Mouse (Mus musculus): ENCODE measurements at regions not wholly inside any gene's neighbourhood (a gene's known extent, or its start where the extent isn't known, plus 50 kb on each side); places are given as distances from the start of the nearest gene placed in this dataset.

GRCm38 (mm10) chr12:9655794-9656193 lies 85.9 kb downstream of the Osr1 start:
- no peaks in the 10 kb centered on the region for H3K27me3 ChIP-seq
- no peak overlapping the region for H3K9ac ChIP-seq
- H3K27ac ChIP-seq (replicated peaks): no peak overlapping the region
- 42% methylated on average over 1 of the region's 1 CpGs for WGBS
- H3K36me3 ChIP-seq: no peaks in the 10 kb centered on the region
- no peak overlapping the region for H3K4me3 ChIP-seq
- H3K4me2 ChIP-seq: no peak overlapping the region
- no peak for ATAC-seq (ENCODE audit: low FRiP score, low read depth)
- H3K9me3 ChIP-seq: no peaks in the 10 kb centered on the region
- no peaks in the 10 kb centered on the region for H3K4me1 ChIP-seq (replicated peaks)

- 77% methylated on average over 3 of the region's 3 CpGs for WGBS
- Histone ChIP-seq H3K9me3 (no peaks in the 10 kb centered on the region), H3K4me1 (replicated peaks) (no peaks in the 10 kb centered on the region), H3K4me3 (no peak overlapping the region), H3K27ac (replicated peaks) (no peak overlapping the region), H3K4me2 (no peak overlapping the region), H3K36me3 (no peaks in the 10 kb centered on the region), H3K9ac (no peak overlapping the region), H3K27me3 (no peaks in the 10 kb centered on the region)
- ATAC-seq (ENCODE audit: low FRiP score, low read depth): no peak
Measured at GRCm38 (mm10) chr12:9656324-9656723, 86.4 kb downstream of the Osr1 start.

- H3K9ac ChIP-seq: no peak overlapping the region
- H3K27ac ChIP-seq (replicated peaks): no peak overlapping the region
- no peaks in the 10 kb centered on the region for H3K9me3 ChIP-seq
- no peak overlapping the region for H3K4me3 ChIP-seq
- H3K4me2 ChIP-seq: no peak overlapping the region
- WGBS: 75% methylated on average over 8 of the region's 8 CpGs
- no peaks in the 10 kb centered on the region for H3K4me1 ChIP-seq (replicated peaks)
- H3K36me3 ChIP-seq: no peaks in the 10 kb centered on the region
- ATAC-seq (ENCODE audit: low FRiP score, low read depth): no peak
- H3K27me3 ChIP-seq: no peaks in the 10 kb centered on the region
Measured at GRCm38 (mm10) chr12:9657199-9657766, 87.4 kb downstream of the Osr1 start.

GRCm38 (mm10) chr12:9657793-9658192 lies 87.9 kb downstream of the Osr1 start:
- 57% methylated on average over 8 of the region's 8 CpGs for WGBS

GRCm38 (mm10) chr12:9660299-9660698 lies 90.4 kb downstream of the Osr1 start:
- no peaks in the 10 kb centered on the region for H3K4me1 ChIP-seq (replicated peaks)
- no peaks in the 10 kb centered on the region for H3K27me3 ChIP-seq
- no peak overlapping the region for H3K4me2 ChIP-seq
- H3K36me3 ChIP-seq: no peaks in the 10 kb centered on the region
- ATAC-seq (ENCODE audit: low FRiP score, low read depth): no peak
- no peak overlapping the region for H3K9ac ChIP-seq
- no peaks in the 10 kb centered on the region for H3K9me3 ChIP-seq
- no peak overlapping the region for H3K27ac ChIP-seq (replicated peaks)
- WGBS: 45% methylated on average over 1 of the region's 1 CpGs
- H3K4me3 ChIP-seq: no peak overlapping the region

More at GRCm38 (mm10) chr12:9657793-9658192, 87.9 kb downstream of the Osr1 start:
- Histone ChIP-seq H3K36me3 (no peaks in the 10 kb centered on the region), H3K27ac (replicated peaks) (no peak overlapping the region), H3K4me3 (no peak overlapping the region), H3K27me3 (no peaks in the 10 kb centered on the region), H3K9me3 (no peaks in the 10 kb centered on the region), H3K4me1 (replicated peaks) (no peaks in the 10 kb centered on the region), H3K9ac (no peak overlapping the region), H3K4me2 (no peak overlapping the region)
- ATAC-seq (ENCODE audit: low FRiP score, low read depth): no peak

GRCm38 (mm10) chr12:9688776-9689175 lies 118.9 kb downstream of the Osr1 start:
- H3K27me3 ChIP-seq: no peaks in the 10 kb centered on the region
- H3K36me3 ChIP-seq: no peaks in the 10 kb centered on the region
- no peak overlapping the region for H3K9ac ChIP-seq
- H3K4me2 ChIP-seq: no peak overlapping the region
- no peak for ATAC-seq (ENCODE audit: low FRiP score, low read depth)
- no peak overlapping the region for H3K4me3 ChIP-seq
- H3K9me3 ChIP-seq: no peaks in the 10 kb centered on the region
- H3K27ac ChIP-seq (replicated peaks): no peak overlapping the region
- H3K4me1 ChIP-seq (replicated peaks): no peaks in the 10 kb centered on the region

- Histone ChIP-seq H3K27ac (replicated peaks) (no peak overlapping the region), H3K36me3 (no peaks in the 10 kb centered on the region), H3K4me1 (replicated peaks) (no peaks in the 10 kb centered on the region), H3K4me3 (no peak overlapping the region), H3K9ac (no peak overlapping the region), H3K9me3 (no peaks in the 10 kb centered on the region), H3K27me3 (no peaks in the 10 kb centered on the region), H3K4me2 (no peak overlapping the region)
- no peak for ATAC-seq (ENCODE audit: low FRiP score, low read depth)
- 88% methylated on average over 4 of the region's 4 CpGs for WGBS
Measured at GRCm38 (mm10) chr12:9689541-9689940, 119.6 kb downstream of the Osr1 start.

- H3K27me3 ChIP-seq: no peaks in the 10 kb centered on the region
- H3K4me1 ChIP-seq (replicated peaks): no peaks in the 10 kb centered on the region
- H3K36me3 ChIP-seq: no peaks in the 10 kb centered on the region
- no peak overlapping the region for H3K27ac ChIP-seq (replicated peaks)
- no peaks in the 10 kb centered on the region for H3K9me3 ChIP-seq
- 70% methylated on average over 1 of the region's 1 CpGs for WGBS
- no peak overlapping the region for H3K9ac ChIP-seq
- ATAC-seq (ENCODE audit: low FRiP score, low read depth): no peak
- H3K4me2 ChIP-seq: no peak overlapping the region
- no peak overlapping the region for H3K4me3 ChIP-seq
Measured at GRCm38 (mm10) chr12:9732921-9733320, 163.0 kb downstream of the Osr1 start.

- Histone ChIP-seq H3K27me3 (no peaks in the 10 kb centered on the region), H3K4me2 (no peak overlapping the region), H3K4me1 (replicated peaks) (no peaks in the 10 kb centered on the region), H3K4me3 (no peak overlapping the region), H3K9me3 (no peaks in the 10 kb centered on the region), H3K36me3 (no peaks in the 10 kb centered on the region), H3K27ac (replicated peaks) (no peak overlapping the region), H3K9ac (no peak overlapping the region)
- WGBS: 79% methylated on average over 6 of the region's 6 CpGs
- no peak for ATAC-seq (ENCODE audit: low FRiP score, low read depth)
Measured at GRCm38 (mm10) chr12:9744709-9745395, 174.9 kb downstream of the Osr1 start.

GRCm38 (mm10) chr12:9751261-9752078 lies 181.6 kb downstream of the Osr1 start:
- WGBS: 93% methylated on average over 6 of the region's 6 CpGs
- Histone ChIP-seq H3K4me2 (no peak overlapping the region), H3K27ac (replicated peaks) (no peak overlapping the region), H3K36me3 (no peaks in the 10 kb centered on the region), H3K27me3 (no peaks in the 10 kb centered on the region), H3K9me3 (no peaks in the 10 kb centered on the region), H3K4me3 (no peak overlapping the region), H3K4me1 (replicated peaks) (no peaks in the 10 kb centered on the region), H3K9ac (no peak overlapping the region)
- ATAC-seq (ENCODE audit: low FRiP score, low read depth): no peak

- 70% methylated on average over 6 of the region's 6 CpGs for WGBS
- Histone ChIP-seq H3K27ac (replicated peaks) (no peak overlapping the region), H3K9ac (no peak overlapping the region), H3K27me3 (no peaks in the 10 kb centered on the region), H3K4me3 (no peak overlapping the region), H3K36me3 (no peaks in the 10 kb centered on the region), H3K4me1 (replicated peaks) (no peaks in the 10 kb centered on the region), H3K9me3 (no peaks in the 10 kb centered on the region), H3K4me2 (no peak overlapping the region)
- ATAC-seq (ENCODE audit: low FRiP score, low read depth): no peak
Measured at GRCm38 (mm10) chr12:9752079-9752450, 182.1 kb downstream of the Osr1 start.

GRCm38 (mm10) chr12:9756411-9756810 lies 186.5 kb downstream of the Osr1 start:
- no peaks in the 10 kb centered on the region for H3K36me3 ChIP-seq
- H3K9me3 ChIP-seq: no peaks in the 10 kb centered on the region
- H3K4me2 ChIP-seq: no peak overlapping the region
- H3K27ac ChIP-seq (replicated peaks): no peak overlapping the region
- H3K9ac ChIP-seq: no peak overlapping the region
- H3K27me3 ChIP-seq: no peaks in the 10 kb centered on the region
- H3K4me1 ChIP-seq (replicated peaks): no peaks in the 10 kb centered on the region
- WGBS: 83% methylated on average over 1 of the region's 1 CpGs
- ATAC-seq (ENCODE audit: low FRiP score, low read depth): no peak
- H3K4me3 ChIP-seq: no peak overlapping the region

Measured in hindbrain, embryonic 15.5 days (tissue).